Mouse (Mus musculus): ENCODE results near the gene Sclt1. TPM values are rescaled to one million over a fixed set of nuclear protein-coding genes. Genes with fewer than 3 reads are reported as not detected.

The Sclt1 gene
- polyA plus RNA-seq, 1 experiment from 2014 or later, result 9.0 TPM

DNA sequence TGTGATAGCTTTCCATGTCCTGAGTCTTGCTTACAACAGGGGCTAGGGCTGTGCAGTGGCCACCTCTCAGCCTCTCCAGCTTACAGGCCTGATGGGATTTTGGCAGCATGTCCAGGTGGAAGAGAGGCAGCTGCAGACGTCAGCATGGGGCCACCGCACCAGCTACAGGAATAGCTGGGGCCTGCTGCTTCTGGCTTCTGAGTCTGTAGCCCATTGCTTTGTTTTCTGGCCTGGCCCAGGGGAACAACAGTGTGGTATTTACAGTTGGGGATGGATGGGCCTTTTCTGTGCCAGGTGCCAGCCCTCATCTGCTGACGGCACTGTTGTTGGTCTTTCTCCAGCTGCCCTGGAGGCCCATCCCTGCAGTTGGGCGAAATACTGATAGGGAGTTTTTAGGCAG, 158.7 kb downstream of the Sclt1 start:
- Histone ChIP-seq H3K36me3 (no peaks in the 10 kb centered on the region), H3K27me3 (replicated peaks) (no peaks in the 10 kb centered on the region), H3K27ac (replicated peaks) (0 out of 2 replicates have a peak overlapping the region, but pooled peaks have one; percentile 10), H3K4me1 (peaks cover 89% of the 10 kb centered on the region), H3K9ac (peak overlapping the region; percentile 30; the same call in 1 of the 2 replicates), H3K4me3 (no peak overlapping the region), H3K4me2 (no peak overlapping the region), H3K9me3 (no peaks in the 10 kb centered on the region)
- WGBS, result 58% methylated on average over 4 of the region's 4 CpGs
- ATAC-seq (ENCODE audit: extremely low read depth, insufficient number of reproducible peaks, low FRiP score, low TSS enrichment), result no peak

- no peak overlapping the region for H3K4me2 ChIP-seq
- H3K9ac ChIP-seq, result no peak overlapping the region
- H3K27me3 ChIP-seq (replicated peaks), result no peaks in the 10 kb centered on the region
- no peak overlapping the region for H3K27ac ChIP-seq (replicated peaks)
- WGBS, result 87% methylated on average over 14 of the region's 14 CpGs
- H3K4me1 ChIP-seq, result peaks cover 89% of the 10 kb centered on the region
- no peak for ATAC-seq (ENCODE audit: extremely low read depth, insufficient number of reproducible peaks, low FRiP score, low TSS enrichment)
- no peaks in the 10 kb centered on the region for H3K36me3 ChIP-seq
- H3K4me3 ChIP-seq, result no peak overlapping the region
- no peaks in the 10 kb centered on the region for H3K9me3 ChIP-seq
Observed at GRCm38 (mm10) chr3:41583092-41583491, 159.2 kb downstream of the Sclt1 start.

DNA sequence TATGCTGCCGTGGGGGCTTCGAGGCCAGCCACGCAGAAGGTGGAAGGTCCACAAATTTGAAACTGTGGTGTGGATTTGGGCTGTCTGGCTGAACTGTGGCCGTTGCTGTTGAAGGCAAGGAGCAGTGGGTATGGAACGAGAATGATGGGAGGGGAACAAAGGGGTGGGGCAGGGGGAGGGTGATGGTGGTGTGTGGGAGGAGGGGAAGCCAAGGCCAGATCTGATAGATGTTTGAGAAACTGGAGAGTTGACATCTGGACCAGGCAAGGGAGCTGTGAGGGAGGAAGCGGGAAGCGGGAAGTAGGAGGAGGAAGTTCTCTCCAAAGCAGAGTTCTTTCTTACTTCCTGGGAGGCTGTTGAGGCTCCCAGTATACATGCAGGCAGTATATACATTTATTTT, 160.1 kb downstream of the Sclt1 start:
- WGBS, result 72% methylated on average over 7 of the region's 7 CpGs
- Histone ChIP-seq H3K27me3 (replicated peaks) (no peaks in the 10 kb centered on the region), H3K9ac (no peak overlapping the region), H3K27ac (replicated peaks) (no peak overlapping the region), H3K9me3 (no peaks in the 10 kb centered on the region), H3K4me1 (peaks cover 89% of the 10 kb centered on the region), H3K4me2 (no peak overlapping the region), H3K36me3 (no peaks in the 10 kb centered on the region), H3K4me3 (no peak overlapping the region)
- ATAC-seq (ENCODE audit: extremely low read depth, insufficient number of reproducible peaks, low FRiP score, low TSS enrichment), result no peak

GRCm38 (mm10) chr3:41581436-41581835, 160.9 kb downstream of the Sclt1 start:
- ATAC-seq (ENCODE audit: extremely low read depth, insufficient number of reproducible peaks, low FRiP score, low TSS enrichment), result no peak
- H3K27me3 ChIP-seq (replicated peaks), result no peaks in the 10 kb centered on the region
- WGBS, result 75% methylated on average over 8 of the region's 8 CpGs
- peaks cover 81% of the 10 kb centered on the region for H3K4me1 ChIP-seq
- no peak overlapping the region for H3K9ac ChIP-seq
- no peak overlapping the region for H3K4me3 ChIP-seq
- H3K36me3 ChIP-seq, result no peaks in the 10 kb centered on the region
- H3K27ac ChIP-seq (replicated peaks), result no peak overlapping the region
- no peak overlapping the region for H3K4me2 ChIP-seq
- H3K9me3 ChIP-seq, result no peaks in the 10 kb centered on the region

- Histone ChIP-seq H3K27ac (replicated peaks) (no peak overlapping the region), H3K4me1 (peaks cover 81% of the 10 kb centered on the region), H3K9ac (peak overlapping the region; percentile 44), H3K9me3 (no peaks in the 10 kb centered on the region), H3K27me3 (replicated peaks) (no peaks in the 10 kb centered on the region), H3K4me2 (no peak overlapping the region), H3K4me3 (no peak overlapping the region), H3K36me3 (no peaks in the 10 kb centered on the region)
- ATAC-seq (ENCODE audit: extremely low read depth, insufficient number of reproducible peaks, low FRiP score, low TSS enrichment), result no peak
- 60% methylated on average over 14 of the region's 14 CpGs for WGBS
Observed at GRCm38 (mm10) chr3:41580401-41581323, 161.7 kb downstream of the Sclt1 start.

- H3K27ac ChIP-seq (replicated peaks), result no peak overlapping the region
- H3K4me3 ChIP-seq, result no peak overlapping the region
- peaks cover 86% of the 10 kb centered on the region for H3K4me1 ChIP-seq
- H3K4me2 ChIP-seq, result no peak overlapping the region
- H3K27me3 ChIP-seq (replicated peaks), result no peaks in the 10 kb centered on the region
- WGBS, result 65% methylated on average over 4 of the region's 4 CpGs
- no peaks in the 10 kb centered on the region for H3K9me3 ChIP-seq
- no peaks in the 10 kb centered on the region for H3K36me3 ChIP-seq
- ATAC-seq (ENCODE audit: extremely low read depth, insufficient number of reproducible peaks, low FRiP score, low TSS enrichment), result no peak
- H3K9ac ChIP-seq, result no peak overlapping the region
Observed at GRCm38 (mm10) chr3:41579873-41580272, 162.4 kb downstream of the Sclt1 start.

GRCm38 (mm10) chr3:41577240-41577639, 165.1 kb downstream of the Sclt1 start:
- no peaks in the 10 kb centered on the region for H3K9me3 ChIP-seq

More at GRCm38 (mm10) chr3:41577240-41577639, 165.1 kb downstream of the Sclt1 start:
- H3K36me3 ChIP-seq, result no peaks in the 10 kb centered on the region
- no peak overlapping the region for H3K9ac ChIP-seq
- 88% methylated on average over 2 of the region's 2 CpGs for WGBS
- H3K4me1 ChIP-seq, result peaks cover 83% of the 10 kb centered on the region
- no peak for ATAC-seq (ENCODE audit: extremely low read depth, insufficient number of reproducible peaks, low FRiP score, low TSS enrichment)
- H3K27me3 ChIP-seq (replicated peaks), result no peaks in the 10 kb centered on the region
- no peak overlapping the region for H3K27ac ChIP-seq (replicated peaks)
- H3K4me3 ChIP-seq, result no peak overlapping the region
- no peak overlapping the region for H3K4me2 ChIP-seq

Other genes with a start within 250 kb of the Sclt1 start
- 12.4 and 13.5 TPM in 2 replicates for gene Jade1, start 186.8 kb downstream of the Sclt1 start, polyA plus RNA-seq (2015; fragmentation: Nextera tagmentation; extraction: Ambion mirVana)
- gene D3Ertd751e, start 97 bp upstream of the Sclt1 start, polyA plus RNA-seq (2015; fragmentation: Nextera tagmentation; extraction: Ambion mirVana), result 13.3 and 14.7 TPM in 2 replicates